Mouse (Mus musculus): ENCODE data around the gene Rpp25. TPM values are rescaled to one million over a fixed set of nuclear protein-coding genes. Genes with fewer than 3 reads are reported as not detected.

The Rpp25 gene
- total RNA-seq, 2 experiments from 2014 or later: not detected

DNA sequence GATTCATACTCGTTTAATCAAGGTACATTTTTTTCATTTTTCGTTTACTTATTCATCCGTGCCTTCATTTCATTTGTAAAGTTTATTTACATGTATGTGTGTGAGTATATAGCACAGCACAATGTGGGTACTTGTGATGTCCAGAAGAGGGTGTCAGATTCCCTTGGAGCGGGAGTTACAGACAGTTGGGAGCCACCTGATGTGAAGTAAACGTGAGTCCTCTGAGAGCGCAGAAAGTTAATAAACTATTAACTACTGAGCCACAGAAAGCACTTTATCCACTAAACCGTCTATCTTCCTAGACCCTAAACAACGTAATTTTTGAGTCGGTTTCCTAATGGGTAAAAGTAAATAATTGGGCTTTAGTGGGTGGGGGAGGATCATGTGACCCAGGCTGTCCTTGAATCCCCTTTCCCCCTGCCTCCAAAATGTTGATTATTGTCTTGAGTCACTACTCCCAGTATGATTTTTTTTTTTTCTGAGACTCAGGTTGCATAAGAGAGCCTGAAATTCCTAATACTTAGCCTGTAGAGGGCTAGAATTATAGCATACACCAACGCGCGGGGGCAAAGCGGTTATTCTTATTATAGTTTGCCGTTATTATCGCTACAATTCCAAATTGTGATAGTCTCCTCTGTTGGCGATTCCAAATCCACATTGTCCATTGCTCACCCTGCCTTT is 16.7 kb downstream of the Rpp25 start:
- intact Hi-C loops (cut with DNase I): no loop called here

DNA sequence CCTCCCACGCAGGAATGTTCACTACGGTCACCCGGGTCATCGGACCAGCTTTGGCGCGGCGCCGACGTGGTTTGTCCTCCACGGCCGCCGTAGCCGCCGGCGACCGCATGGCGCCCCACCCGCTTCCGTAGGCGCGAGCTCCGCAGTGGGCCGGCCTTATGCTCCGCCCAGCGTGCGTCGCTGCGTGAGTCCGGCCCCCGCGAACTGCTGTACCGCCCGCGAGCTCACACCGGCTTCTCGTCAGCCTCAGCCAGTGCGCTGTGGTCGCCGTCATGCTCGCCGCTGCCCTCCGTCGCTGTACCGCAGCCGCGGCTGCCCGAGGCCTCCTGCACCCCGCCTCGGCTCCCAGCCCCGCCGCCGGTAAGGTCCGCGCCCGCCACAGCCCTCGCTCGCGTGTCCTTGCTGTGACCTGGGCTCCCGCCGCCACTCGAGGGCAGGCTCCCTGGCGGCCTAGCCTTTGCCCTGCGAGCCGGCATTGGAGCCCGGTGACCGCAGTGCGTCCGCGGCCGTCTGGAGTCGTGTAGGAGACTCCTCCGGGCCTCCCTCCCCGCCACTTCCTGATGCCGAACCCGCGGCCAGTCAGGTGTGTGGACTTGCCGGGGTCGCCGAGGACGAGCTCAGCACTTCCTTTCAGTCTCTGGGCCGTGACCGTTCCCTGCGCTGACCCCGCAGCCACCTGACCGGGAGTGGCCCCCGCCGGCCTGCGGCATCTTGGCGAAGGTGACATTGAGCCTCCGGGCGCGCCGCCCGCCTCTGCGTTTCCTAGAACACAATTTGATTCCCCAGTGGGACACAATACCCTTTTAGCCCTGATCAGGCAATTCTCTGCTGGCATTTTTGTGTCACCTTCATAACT is 17.5 kb downstream of the Rpp25 start, which contains the start of gene Cox5a:
Cox5a (plus strand) TSS at position 219 of the 856 bp plus-strand sequence.
- DNase-seq: peak; percentile 92 to 93
- intact Hi-C loops (cut with DNase I): no loop called here

More for the DNA sequence above, 16.7 kb downstream of the Rpp25 start:
- no peak for DNase-seq

DNA sequence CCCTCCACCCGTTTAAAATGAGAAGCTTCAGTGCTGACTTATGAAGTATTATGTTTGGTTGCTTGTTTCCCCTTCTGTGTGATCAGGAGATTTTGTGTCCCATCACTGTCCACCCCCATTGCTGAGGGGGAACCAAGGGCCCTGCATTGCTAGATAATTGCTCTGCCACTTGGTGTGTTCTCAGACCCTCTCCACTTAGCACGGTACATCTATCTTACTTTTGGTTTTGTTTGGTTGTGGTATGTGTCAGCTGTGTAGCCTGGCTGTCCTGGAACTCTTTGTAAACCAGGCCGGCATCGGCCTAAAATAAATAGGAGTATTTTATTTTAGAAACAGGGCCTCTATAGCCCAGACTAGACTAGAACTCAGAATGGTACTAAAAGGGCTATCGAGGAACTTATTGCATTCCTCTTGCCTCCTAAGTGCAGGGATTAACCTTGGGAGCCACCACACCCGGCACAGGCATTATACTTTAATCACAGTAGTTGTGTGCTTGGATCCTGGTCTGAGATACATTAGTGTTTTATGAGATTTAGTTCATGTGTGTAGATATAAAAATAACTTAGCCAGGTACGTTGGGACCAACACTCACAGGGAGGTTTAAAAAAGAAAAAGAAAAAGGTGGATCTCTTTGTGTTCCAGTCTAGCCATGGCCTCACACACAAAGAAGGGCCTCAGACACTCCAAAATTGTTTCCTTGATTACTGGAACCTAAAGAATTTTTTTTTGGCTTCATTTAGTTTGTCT is 18.5 kb downstream of the Rpp25 start:
- intact Hi-C loops (cut with DNase I): no loop called here
- no peak for DNase-seq

DNA sequence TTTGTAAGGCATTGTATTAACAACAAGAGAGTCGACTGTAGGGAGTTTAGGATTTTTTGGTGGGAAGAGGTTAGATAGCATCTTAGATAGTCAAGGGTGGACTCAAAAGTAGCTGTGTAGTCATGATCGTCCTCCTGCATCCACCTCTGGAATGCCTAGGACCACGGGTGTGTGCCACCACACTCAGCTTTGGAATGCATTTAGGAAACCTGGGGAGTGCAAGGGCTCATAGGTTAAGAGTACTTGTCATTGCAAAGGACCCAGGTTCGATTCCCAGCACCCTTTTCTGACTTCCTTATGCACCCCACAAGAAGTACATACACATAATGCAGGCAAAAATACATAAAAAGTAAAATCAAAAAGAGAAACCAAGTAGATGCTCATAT is 19.0 kb downstream of the Rpp25 start:
- intact Hi-C loops (cut with DNase I): no loop called here
- no peak for DNase-seq

DNA sequence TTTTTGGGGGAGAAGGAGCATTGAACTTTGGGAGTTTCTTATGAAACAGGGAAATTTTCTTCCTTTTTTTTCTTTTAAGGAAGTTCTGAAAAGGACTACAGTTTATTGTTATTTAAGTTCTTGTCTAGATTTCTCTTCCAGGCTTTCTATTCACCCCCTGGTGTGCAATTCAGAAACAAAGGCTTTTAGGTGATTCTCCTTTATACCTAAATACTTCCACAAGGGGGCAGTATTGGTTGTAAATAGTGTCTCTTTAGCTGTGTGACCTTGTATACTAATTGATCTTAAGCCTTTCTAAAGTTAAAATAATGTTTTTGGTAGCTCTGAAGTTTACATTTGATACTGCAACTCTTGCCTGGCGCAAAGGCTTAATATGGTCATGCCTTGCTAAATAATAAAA is 19.9 kb downstream of the Rpp25 start:
- no peak for DNase-seq
- intact Hi-C loops (cut with DNase I): no loop called here

DNA sequence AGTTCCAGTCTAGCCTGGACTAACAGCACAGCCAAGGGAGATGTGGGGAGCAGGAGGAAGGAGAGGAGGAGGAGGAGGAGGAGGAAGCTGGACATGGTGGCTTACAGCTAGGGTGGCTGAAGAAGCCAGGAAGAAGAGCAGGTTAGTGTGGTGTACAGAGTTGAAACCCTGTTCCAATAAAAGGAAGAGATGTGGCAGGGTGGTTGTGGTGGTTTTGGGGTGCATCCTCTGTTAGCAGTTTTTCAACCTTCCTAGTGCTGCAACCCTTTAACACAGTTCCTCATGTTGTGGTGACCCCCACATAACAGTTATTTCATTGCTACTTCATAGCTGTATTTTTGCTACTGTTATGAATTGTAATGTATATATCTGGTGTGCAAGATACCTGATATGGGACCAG is 20.6 kb downstream of the Rpp25 start:
- no peak for DNase-seq
- intact Hi-C loops (cut with DNase I): no loop called here

DNA sequence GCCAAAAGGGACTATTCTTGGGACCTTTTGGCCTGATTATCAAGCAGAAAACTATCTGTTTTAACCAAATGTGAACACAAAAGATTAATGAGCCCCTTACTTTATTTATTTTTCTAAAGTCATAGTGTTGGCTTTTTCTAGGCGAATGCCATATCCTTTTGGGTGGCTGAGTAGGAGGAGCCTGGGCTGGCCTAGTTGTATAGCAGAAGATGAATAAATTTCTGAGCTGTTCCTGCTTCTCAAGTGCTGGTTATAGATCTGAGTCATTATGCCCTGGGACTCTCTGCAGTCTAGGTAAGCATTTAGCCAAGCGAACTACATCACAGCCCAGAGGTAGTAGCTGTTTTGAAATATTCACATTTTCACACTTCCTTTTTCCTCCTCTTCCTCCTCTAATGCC is 21.7 kb downstream of the Rpp25 start:
- intact Hi-C loops (cut with DNase I): no loop called here
- DNase-seq: no peak

DNA sequence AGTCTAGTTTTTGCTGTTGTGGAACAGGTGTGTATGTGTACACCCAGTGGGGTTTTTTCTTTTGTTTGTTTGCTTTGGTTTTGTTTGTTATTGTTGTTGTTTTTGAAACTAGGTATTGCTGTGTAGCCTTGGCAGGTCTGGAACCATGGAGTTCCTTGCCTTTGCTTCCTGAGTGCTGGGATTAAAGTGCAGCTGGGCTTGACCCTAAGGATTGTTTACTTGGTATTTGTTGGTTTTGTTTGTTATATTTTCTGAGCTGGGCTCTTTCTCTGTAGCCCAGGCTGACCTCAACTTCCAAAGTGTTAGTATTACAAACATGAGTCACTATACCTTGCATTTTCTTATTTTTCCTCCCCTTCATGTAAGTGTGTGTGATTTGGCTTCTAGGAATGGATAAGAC is 22.6 kb downstream of the Rpp25 start:
- DNase-seq: no peak
- intact Hi-C loops (cut with DNase I): no loop called here

DNA sequence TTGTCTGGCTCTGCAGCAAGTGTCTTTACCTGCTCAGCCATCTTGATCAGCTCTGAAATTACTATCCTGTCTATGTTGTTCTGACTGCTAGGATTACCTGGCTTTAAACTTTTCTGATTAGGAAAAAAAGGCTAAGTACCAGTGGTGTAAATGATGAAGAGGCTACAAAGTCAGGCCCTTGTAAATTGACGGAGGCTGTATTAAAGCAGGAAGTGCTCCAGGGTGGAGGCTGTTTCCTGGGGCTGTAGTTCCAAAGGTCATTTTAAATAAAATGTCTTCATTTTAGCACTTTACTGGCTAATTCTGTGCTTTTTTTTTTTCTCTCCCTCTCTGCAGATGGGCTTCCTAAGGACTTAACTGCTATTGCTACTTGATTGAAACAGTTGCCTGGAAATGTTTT is 28.1 kb downstream of the Rpp25 start:
- intact Hi-C loops (cut with DNase I): no loop called here

DNA sequence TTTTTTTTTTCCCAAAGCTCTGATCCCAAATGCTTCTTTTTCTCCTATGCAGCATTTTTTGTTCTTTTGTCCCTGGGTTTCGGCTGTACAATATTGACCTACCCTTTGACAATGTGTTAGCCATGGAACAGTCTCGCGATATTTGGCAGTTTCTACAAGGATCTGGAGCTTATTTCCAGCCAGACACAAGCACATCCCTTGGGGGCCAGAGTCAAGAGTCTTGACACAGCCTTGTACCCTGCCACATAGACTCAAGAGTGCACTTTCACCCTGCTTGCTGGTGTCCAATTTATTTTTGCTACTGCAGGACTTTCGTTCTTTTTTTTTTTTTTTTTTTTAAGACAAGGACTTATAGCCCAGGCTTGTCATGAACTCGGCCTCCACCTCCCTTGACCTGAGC is 32.5 kb downstream of the Rpp25 start:
- intact Hi-C loops (cut with DNase I): loop anchor here (5.0 kb wide), 1 partner anchor 226 kb away; no protein-coding TSS in a partner anchor
- DNase-seq: no peak

More for the DNA sequence above, 28.1 kb downstream of the Rpp25 start:
- no peak for DNase-seq

DNA sequence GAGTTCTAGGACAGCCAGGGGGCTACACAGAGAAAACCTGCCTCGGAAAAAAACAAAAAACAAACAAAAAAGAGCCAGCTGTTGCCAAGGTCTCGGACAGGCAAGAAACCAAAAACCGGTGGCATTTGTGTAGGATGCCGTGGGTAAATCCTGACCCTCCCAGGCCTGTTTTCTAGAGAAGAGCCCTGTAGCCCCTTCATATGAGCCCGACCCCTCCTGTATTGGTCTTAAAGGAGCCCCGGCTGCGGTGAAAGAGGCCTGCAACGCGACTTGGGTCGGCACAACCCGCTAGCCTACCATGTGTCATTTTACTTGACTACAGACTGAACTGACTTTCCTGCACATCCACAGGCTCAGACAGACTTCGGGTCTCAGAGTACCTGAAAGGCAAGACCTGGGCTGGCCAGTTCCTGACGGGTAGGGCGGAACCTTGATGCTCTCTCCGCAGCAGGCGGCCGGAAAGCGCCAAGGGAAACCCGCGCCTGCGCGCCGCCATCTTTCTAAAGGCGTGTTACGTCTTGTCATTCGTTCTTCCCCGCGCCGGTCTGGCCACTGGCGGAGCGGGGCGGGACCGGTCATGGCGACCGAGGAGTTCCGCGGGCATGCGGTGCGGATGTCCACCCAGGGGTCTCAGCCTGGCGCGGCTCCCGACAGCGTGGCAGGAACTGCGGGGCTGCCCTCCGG is 33.4 kb downstream of the Rpp25 start, which contains the start of gene Fam219b:
Fam219b (plus strand) TSS at position 485 of the 684 bp plus-strand sequence.
- intact Hi-C loops (cut with DNase I): loop anchor here (5.0 kb wide), 1 partner anchor 225 kb away; no protein-coding TSS in a partner anchor
- peak; percentile 86 to 89 for DNase-seq

DNA sequence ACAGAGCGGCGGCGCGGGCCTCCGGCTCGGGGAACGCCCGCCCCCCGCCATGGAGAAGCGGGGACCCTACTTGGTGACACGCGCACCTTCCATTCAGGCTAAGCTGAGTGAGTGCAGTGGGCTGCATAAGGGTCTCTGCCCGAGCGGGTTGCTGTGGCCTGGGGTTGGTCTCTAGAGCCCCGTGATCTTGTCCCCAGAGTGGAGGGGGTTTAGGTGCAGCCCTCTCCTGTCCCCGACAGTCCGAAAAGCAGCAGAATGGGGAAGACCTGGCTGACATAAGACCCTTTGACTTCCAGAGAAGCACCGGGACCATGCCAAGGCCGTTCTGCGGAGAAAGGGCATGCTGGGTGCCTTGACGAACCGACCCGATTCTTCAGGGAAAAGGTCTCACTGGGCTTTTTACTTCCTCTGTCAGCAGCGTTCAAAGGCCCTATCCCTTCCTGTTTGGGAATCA is 33.9 kb downstream of the Rpp25 start:
- no peak for DNase-seq
- intact Hi-C loops (cut with DNase I): loop anchor here (5.0 kb wide), 1 partner anchor 225 kb away; no protein-coding TSS in a partner anchor

DNA sequence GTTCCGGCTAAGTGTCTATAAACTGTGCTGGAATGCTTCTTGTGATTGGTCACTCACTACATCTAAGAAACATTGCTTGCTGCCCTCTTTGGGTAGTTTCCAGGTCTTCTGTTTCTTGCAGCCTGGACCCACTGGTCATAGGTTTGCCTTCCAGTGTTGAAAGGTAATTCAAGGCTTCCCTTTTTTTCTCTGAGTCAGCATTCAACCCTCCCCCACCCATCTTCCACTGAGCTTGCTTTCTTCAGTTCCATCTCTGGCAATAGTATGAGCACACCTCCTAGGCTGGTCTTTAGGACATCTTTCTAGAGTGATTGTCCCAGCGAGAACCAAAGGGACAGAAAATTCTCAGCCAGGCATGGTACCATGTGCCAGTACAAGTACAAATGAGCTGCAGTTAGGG is 35.7 kb downstream of the Rpp25 start:
- DNase-seq: no peak
- intact Hi-C loops (cut with DNase I): loop anchor here (5.0 kb wide), 1 partner anchor 223 kb away; no protein-coding TSS in a partner anchor

DNA sequence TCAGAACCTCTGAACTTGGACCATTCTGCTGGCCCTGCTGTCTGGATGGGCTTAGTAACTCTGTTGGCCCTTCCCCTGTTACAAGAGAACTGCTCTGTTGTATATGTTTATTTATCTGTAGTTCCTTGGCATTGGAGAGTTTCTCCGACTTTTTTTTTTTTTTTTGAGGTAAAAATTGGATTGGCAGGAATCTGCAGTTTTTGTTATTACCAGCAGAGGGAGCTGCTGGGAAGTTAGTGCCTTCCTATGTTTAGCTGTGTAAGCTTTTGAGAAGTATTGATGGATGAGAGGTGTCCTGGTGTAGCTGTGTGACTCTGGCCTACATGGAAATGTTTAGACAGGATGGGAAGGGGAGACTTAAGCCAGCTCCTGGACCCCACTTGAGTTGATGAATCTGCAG is 37.5 kb downstream of the Rpp25 start:
- no peak for DNase-seq
- intact Hi-C loops (cut with DNase I): loop anchor here (2.0 to 5.0 kb wide), 2 partner anchors 47 to 111 kb away; partner anchors contain the start of genes Csk and Ulk3

DNA sequence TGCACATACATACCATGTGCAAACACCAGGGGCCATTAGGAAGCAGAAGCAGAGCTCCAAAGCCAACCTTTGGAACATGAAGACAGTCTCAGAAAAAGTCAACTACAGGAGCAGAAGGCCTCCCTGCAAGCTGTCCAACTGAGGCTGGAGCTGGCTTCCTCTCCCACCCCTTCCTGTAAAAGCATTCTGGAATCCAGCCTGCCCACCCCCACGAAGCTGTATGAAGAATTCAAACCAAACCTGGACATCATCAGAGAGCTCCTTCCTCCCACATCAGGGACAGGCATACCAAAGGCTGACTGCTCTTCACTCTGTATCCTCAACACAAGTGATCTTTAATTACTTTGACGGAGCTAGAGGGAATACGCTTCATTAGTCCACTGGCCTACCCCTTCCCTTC is 40.1 kb downstream of the Rpp25 start:
- DNase-seq: no peak
- intact Hi-C loops (cut with DNase I): loop anchor here (5.0 kb wide), 1 partner anchor 108 kb away; the partner anchor contains the start of gene Csk

DNA sequence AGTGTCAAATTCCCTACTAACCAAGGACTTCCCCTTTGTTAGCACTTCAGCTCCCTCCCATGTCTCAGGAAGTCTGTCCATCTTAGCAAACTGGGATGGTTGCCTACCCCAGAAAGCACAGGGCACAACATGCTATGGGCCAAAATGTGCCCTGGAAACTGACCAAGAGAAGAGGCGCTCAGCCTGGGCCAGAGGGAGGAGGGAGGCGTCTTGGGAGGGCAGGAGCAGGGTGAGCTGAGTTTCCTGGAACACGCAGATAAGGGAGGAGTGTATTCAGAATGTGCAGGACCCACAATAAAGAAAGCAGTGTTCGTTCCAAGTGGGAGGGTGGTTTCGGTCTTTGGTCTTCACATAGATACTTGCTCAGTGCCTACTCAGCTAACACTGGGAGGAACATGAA is 43.5 kb downstream of the Rpp25 start:
- DNase-seq: peak in 1 of 2 experiments; percentile 61
- intact Hi-C loops (cut with DNase I): no loop called here

DNA sequence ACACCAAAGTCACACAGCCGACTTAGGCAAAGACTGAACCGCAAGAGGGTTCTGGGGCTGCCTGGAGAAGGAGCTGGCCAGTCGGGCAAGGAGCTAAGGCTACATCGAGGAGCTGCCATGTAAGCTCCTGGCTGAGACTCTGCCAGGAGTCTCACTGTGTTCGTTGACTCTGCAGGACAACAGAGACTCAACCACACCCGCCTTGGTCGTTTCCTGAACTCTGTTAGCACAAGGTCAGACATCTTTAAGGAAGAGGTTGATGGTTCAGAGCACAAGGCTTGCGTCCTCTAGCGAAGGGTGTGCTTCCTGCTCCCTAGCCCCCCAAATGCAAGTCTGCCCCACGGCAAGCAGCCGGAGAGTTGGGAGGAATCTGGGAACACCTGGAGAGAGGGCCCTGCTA is 44.0 kb downstream of the Rpp25 start:
- intact Hi-C loops (cut with DNase I): no loop called here
- DNase-seq: no peak

DNA sequence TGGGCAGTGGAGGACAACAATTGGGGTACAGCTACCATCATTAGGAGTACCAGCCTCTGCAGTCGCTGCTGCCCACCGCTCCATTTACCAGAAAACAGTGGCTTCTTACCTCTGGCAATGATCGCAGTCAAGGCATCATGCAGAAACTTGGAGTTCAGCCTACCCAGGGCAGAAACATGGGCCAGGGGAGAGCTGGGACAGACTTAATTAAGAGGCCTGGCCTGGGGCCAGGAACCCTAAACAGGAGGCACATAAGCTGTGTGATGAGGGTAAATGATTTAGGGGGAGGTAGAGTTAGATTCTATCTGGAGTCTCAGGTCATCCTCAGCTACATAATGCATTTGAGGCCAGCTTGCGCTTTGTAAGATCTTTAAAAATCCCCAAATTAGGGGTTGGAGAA is 45.4 kb downstream of the Rpp25 start:
- intact Hi-C loops (cut with DNase I): no loop called here
- no peak for DNase-seq

DNA sequence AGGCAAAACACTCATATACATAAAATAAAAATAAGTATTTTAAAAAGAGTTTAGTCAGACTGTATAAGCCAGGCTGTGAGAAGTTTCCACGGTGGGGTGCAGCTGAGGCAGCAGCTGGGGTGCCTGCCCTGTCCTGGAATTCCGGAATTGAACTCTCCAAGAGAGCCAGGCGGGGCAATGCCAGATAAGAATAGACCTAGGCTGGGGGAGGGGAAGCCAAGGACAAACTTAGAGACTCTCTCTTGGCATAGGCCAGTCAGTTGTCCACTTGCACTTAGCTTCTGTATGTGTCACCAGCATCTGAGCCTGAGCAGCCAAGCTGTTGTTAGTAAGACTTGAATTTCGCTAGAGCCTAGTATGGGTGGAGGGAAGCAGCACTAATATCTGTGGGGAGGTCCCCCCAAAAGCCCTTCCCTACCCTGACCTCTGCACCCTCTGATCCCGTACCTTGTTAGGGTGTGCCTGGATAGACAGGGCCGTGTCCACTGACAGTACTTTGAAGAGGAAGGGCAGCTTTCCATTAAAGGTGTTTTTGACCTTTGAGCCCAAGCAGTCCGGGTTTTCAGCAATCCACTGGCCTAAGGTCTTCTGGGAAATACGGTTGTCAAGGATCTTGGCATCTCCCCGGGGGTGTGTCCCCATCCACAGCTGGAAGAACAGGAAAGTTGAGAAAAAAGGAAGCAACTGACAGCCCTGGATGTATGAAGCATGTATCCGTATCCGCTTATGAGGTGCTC is 46.5 kb downstream of the Rpp25 start:
- intact Hi-C loops (cut with DNase I): no loop called here

More for the DNA sequence above, 46.5 kb downstream of the Rpp25 start:
- no peak for DNase-seq
